Mouse (Mus musculus): ENCODE measurements at regions not wholly inside any gene's neighbourhood (a gene's known extent, or its start where the extent isn't known, plus 50 kb on each side); places are given as distances from the start of the nearest gene placed in this dataset.

DNA sequence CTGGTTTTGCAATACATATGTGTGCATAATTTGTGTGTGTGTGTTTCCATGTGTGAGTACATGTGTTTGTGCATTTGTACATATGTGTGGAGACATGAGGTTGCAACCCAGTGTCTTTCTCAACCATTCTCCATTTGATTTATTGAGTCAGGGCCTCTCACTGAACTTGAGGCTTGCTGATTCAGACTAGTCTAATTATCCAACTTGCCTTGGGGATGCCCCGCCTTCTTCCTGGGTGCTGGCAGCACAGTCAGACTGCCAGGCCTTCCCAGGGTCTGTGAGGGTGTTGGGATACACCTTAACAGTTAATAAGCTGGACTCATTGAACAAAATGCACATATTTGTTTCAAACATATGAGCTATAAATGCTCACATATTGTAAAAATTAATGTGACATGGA lies 56.1 kb upstream of the Pde7b start:
- DNase-seq (ENCODE audit: inconsistent ontology term): no peak

DNA sequence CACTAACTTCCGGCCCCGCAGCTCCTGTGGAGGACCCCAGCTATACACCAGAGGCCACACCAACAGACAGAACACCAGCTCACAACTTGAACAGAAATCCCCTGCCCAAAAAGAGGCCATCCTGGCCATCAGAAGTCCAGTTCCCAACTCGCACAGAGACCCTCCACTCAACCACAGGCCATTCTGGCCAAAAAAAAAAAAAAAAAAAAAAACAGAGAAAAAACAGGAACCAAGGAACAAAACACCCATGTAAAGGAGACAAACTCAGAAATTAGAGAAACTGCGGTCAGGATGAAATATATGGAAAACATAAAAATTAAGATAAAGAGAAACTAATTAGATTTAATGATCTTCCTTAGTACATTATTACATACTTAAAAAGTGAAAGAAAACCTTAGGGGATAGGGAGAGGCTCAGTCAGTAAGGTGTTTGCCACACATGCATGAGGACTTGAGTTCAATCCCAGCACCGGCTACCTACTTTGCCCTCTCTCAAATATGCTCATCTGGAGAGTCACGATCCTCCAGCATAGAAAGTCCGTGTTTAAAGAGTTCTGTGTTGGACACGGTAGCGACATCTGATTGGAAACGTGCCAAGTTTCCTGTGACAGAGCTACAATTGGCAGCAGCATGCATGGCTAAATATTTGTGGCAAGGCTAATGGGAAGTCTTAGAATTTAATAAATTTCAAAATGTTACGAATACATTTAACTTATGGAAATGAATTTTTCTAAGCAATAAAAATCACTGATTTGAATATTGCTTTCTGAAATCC lies 51.9 kb upstream of the Pde7b start:
- DNase-seq (ENCODE audit: inconsistent ontology term): peak; percentile 26

DNA sequence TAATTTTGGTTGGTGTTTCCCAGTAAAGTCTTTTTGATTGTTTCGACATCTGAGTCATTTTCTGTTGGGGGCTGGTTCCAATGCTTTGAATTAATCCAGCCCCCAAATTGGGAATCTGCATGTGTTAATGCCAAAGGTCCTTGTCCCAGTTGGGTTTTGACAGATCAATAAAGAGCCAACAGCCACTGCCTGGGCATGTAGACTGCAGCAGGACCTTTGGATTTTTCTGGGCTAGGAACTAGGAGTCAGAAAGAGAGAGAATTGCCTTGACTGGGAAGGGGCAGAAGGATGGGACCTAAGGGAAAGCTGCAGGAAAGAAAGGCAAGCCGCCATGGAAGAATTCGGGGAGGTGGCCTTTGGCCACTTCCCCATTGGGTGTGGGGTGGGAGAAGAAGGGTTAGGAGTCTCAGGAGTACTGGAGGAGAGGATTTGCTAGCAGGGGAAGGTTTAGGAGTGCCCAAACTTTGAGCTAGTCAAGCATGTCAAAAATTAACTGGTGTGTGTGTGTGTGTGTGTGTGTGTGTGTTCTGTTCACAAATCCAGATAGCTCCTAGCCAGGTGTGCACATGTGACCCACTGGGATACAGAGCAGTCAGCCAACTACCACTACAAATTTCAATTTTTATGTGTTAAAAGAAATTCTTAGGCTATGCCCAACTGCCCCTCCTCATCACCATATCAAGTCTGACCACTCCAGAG lies 51.0 kb upstream of the Pde7b start:
- no peak for DNase-seq (ENCODE audit: inconsistent ontology term)

Data from Muller cell, postnatal 12 days (primary cell).